Mouse (Mus musculus): ENCODE results near the gene Rnpepl1.
A peak's percentile ranks its signal among the peaks of the same experiment; 100 is the strongest.

Rnpepl1 gene

GRCm38 (mm10) chr1:92910239-92910885, at the start of gene Rnpepl1:
TSS of gene Rnpepl1 (plus strand) at chr1:92910783.
- peak; percentile 76 for DNase-seq

GRCm38 (mm10) chr1:92861503-92861902, 49.1 kb upstream of the Rnpepl1 start:
- DNase-seq: no peak

DNA sequence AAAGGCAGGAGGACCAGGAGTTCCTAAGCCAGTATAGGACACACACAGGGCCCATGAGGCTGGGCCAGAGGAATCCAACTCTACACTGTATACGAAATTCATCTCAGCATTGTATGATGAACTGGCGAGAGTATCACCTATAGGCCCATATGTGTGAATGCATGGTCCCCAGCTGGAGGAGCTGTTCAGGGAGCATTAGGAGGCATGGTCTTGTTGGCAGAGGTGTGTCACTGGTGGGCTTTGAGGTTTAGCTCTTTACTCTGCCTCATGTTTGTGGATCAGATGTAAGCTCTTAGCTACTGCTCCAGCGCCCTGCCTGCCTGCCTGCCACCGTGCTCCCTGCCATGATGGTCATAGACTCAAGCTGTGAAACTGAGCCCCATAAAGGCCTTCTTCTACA, 47.3 kb upstream of the Rnpepl1 start:
- DNase-seq: no peak

- DNase-seq: no peak
These were observed 44.4 kb upstream of the Rnpepl1 start for GRCm38 (mm10) chr1:92866170-92866569.

DNA sequence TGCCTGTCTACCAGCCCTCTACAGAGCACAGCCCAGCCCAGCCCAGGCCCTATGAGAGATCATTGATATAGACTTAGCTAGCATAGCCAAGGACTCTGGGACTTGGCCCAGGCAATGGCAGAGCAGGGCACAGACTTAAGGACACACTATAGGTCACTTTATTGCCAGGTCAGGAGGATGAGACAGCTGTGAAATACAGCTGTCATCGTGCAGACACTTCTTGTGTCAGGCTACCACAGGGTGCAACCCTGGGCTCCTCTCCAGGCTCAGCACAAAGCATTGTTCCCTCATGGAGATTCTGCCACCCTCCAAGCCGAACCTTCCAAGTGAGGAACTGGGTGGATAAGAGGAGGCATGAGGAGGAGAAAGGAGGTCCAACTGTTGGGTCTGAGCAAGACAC, 40.6 kb upstream of the Rnpepl1 start:
- no peak for DNase-seq

DNA sequence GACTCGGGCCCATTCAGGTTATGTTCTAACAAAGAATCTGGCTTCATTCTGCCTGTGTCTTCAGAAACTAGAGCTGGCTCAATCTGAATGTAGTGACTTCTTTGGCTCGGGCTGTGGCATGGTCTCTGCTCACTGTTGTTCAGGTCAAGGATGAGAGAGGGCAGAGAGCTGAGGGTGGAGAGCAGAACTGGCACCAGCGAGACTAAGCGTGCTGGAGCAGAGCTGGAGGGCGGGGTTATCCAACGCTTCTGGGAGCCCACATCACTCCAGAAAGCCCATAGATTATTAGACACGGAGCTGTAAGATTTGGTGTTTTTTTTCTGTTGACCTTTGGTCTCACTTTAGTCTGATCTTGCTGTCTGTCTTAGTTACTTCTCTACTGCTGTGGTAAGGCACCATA, 37.9 kb upstream of the Rnpepl1 start:
- peak; percentile 51 for DNase-seq

GRCm38 (mm10) chr1:92874011-92874410, 36.6 kb upstream of the Rnpepl1 start:
- peak; percentile 51 for DNase-seq

- no peak for DNase-seq
These were observed 35.0 kb upstream of the Rnpepl1 start for GRCm38 (mm10) chr1:92875360-92876111.

GRCm38 (mm10) chr1:92877431-92877978, 33.1 kb upstream of the Rnpepl1 start:
- DNase-seq: no peak

DNA sequence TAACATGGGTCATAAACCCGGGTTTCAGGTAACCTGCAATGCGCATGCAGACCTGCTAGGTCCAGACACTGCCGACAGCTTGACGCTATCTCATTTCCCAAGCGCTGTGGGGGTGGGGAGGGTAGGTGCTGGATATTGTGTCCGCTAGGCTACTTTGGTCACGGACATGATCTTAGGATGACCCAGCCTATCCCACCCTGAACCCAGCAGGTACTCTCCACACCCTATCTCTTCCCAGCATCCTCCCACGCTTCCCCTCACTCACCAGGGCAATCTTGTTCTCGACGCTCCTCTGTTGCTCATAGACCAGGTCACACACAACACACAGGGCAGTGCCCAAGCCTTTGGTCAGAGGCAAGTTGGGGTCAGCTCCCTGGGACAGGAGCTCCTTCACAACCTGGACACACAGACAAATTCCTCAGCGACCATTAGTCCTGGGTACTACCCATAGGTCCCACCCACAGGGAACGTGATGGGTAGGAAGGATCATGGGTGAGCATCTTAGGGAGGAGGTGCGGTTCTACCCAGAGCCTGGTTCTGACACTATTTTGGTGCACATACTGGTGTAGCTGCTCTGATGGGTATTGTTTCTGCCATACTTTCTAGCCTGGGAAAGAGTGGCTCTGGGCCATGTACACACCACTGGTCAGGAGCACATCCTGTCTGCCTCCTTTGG, 32.4 kb upstream of the Rnpepl1 start:
- no peak for DNase-seq

- DNase-seq: no peak
These were observed 31.3 kb upstream of the Rnpepl1 start for GRCm38 (mm10) chr1:92879266-92879665.

GRCm38 (mm10) chr1:92880101-92880500, 30.5 kb upstream of the Rnpepl1 start:
- DNase-seq: no peak

- DNase-seq: no peak
These were observed 28.6 kb upstream of the Rnpepl1 start for GRCm38 (mm10) chr1:92881982-92882381.

- no peak for DNase-seq
These were observed 21.5 kb upstream of the Rnpepl1 start for GRCm38 (mm10) chr1:92888901-92889655.

GRCm38 (mm10) chr1:92892791-92893190, 17.8 kb upstream of the Rnpepl1 start:
- DNase-seq: no peak

DNA sequence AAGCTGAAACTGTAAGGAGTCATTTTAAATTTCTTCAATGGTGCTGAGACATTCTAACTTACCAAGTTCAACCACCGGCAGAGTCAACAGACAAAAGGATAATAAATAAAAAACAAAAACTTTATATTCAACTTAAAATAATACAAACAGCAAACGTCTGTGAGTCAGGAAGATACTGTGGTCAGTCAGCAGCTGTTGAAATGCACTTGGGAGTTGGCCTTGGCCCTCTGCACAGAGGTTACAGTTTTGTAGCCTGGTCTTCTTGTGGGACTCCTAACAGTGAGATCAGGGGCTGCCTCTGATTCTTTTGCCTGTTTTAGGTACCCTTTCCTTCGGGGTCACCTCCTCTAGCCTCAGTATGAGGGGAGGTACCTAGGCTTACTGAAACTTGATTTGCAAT, 16.7 kb upstream of the Rnpepl1 start:
- no peak for DNase-seq

GRCm38 (mm10) chr1:92895089-92895488, 15.5 kb upstream of the Rnpepl1 start:
- peak; percentile 59 for DNase-seq

- DNase-seq: peak; percentile 62
These were observed 7.8 kb upstream of the Rnpepl1 start, which contains the start of gene Ankmy1 for GRCm38 (mm10) chr1:92902786-92903185. TSS of gene Ankmy1 (minus strand) at chr1:92902906.

DNA sequence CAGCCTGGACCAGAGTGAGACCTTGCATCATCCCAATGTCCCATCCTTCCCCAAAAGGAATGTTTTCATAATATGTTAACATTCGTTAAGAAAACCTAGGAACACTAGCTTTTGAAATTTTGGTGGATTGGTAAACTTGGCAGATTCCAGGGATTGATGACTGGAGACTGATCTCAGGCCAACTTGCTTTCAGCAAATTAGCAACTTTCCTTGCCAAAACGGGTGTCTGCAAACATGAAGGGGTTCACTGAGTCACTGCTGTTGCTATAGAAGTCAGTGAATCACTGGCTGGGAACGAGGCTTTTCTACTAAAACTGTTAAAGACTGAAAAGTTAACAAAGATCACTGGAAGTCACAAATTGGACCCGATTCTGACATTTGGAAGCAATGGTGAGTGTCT, 7.0 kb upstream of the Rnpepl1 start:
- DNase-seq: no peak

- no peak for DNase-seq
These were observed 4.8 kb upstream of the Rnpepl1 start for GRCm38 (mm10) chr1:92905703-92906310.

GRCm38 (mm10) chr1:92906779-92907631, 3.6 kb upstream of the Rnpepl1 start, which contains the start of gene Dusp28:
TSS of gene Dusp28 (plus strand) at chr1:92906981.
- peak; percentile 95 for DNase-seq

Measured in kidney, adult 11 months (tissue).